Mouse (Mus musculus): ENCODE results near the gene Speer2.

Speer2 gene

DNA sequence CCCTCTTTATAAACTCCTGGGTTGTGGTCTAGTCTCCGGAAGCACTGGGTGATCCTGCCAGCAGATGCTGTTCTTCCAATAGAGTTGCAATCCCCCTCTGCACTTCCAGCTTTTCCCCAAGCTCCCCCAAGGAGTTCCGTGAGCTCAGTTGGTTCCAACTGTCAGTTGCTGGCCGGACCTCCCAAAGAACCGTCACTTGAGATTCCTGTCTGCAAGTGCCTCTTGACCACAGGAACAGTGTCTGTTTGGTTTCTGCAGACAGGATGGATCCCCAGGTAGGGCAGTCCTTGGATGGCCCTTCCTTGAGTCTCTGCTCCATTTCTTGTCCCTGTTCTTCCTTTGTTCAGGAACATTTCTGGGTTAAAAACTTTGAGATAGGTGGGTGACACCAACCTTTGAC lies at the start of gene Speer2:
Gene Speer2, minus strand, starts transcription at position 101 of the 400 bp plus-strand sequence.
- no peak for DNase-seq (ENCODE audit: extremely low spot score, low spot score)

DNA sequence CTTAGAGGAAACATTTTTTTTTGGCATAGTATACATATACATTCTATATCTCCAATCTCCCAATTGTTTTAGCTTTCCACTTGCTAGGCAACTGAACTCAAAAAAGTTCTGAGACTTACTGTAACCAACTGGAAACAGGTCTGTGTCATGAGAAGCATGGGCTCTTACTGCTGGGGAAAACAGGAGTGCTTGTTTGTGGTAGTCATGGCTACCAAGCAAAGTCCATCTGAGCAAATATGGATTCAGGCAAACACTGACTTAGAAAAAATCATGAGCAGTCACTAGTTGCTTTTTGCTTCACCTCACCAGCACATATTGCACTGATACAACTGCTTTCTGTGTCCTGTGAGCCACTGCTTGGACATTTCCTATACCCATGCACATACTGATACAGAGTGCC lies 40.8 kb upstream of the Speer2 start:
- DNase-seq (ENCODE audit: extremely low spot score, low spot score): no peak

- DNase-seq (ENCODE audit: extremely low spot score, low spot score): no peak
These were observed 17.2 kb upstream of the Speer2 start for GRCm38 (mm10) chr16:69880712-69881111.

GRCm38 (mm10) chr16:69836628-69837027 lies 26.9 kb downstream of the Speer2 start:
- no peak for DNase-seq (ENCODE audit: extremely low spot score, low spot score)

GRCm38 (mm10) chr16:69813652-69814051 lies 49.9 kb downstream of the Speer2 start:
- no peak for DNase-seq (ENCODE audit: extremely low spot score, low spot score)

Measured in neural tube, embryonic 10.5 days (tissue).